Mouse (Mus musculus) megakaryocyte, embryonic 14.5 days (primary cell): ENCODE data around the gene Lemd2.

ENCODE experiments used
- FLI1 ChIP-seq: IDR thresholded peaks from 2 replicates; pipeline ENCODE4 v1.6.1; 2012; ENCODE audit warnings: low read length, inconsistent platforms, mixed read lengths
- GATA1 ChIP-seq: IDR thresholded peaks from 3 replicates; pipeline ENCODE4 v1.6.1; 2012; ENCODE audit warnings: mixed read lengths, low read length, inconsistent platforms, borderline replicate concordance

DNA sequence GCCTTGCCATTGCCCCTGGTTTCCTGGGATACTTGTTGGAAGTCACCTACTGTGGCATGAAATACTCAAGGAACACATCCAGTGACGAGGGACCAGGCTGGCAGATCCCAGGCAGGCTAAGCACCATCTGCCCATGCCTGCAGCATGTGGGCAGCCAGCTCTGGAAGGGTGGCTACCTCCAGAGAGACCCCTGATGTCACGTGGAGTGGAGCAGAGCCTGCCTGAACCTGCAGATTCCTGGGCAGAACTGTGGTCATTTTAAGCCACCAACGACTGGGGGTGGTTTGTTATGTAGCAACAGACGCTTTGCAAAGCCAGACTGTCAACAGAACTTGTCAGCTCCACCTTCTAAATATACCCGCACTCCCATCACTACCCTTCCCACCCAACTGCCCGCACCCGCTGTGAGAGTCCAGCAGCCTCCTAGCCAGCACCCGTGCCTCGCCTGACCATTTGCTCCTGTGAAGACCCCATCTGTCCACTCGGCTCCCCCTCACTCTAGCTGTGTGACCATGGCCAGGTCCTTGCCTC, 41.6 kb upstream of the Lemd2 start:
- TF ChIP-seq GATA1, result no peak
- TF ChIP-seq FLI1, result no peak
